Mouse (Mus musculus) stomach, embryonic 15.5 days (tissue): ENCODE data around the gene Cux1. TPM values are rescaled to one million over a fixed set of nuclear protein-coding genes. Genes with fewer than 3 reads are reported as not detected.
A peak's percentile ranks its signal among the peaks of the same experiment; 100 is the strongest.

Experiments
- ATAC-seq: fragments of 200-750 bp; cut with Nextera tagmentation; 2 replicates; pipeline ENCODE4 v1.8.0; 2017; ENCODE audit warnings: low read depth, moderate number of reproducible peaks, moderate TSS enrichment; ENCODE audit not compliant: insufficient read depth, low FRiP score
- H3K27ac ChIP-seq: fragments of 300-500 bp; sonication (generic); 2 replicates; pipeline ENCODE4 v1.5.1; 2015; ENCODE audit warnings: mild to moderate bottlenecking, inconsistent platforms
- H3K27me3 ChIP-seq: fragments of 300-500 bp; sonication (generic); replicated peaks from 2 replicates; pipeline ENCODE4 v1.6.1; 2015; ENCODE audit warnings: inconsistent platforms
- H3K36me3 ChIP-seq: fragments of 300-500 bp; sonication (generic); 2 replicates; pipeline ENCODE4 v1.6.1; 2015; ENCODE audit warnings: inconsistent platforms
- H3K4me1 ChIP-seq: fragments of 300-500 bp; sonication (generic); 2 replicates; pipeline ENCODE4 v1.6.1; 2015; ENCODE audit warnings: inconsistent platforms
- H3K4me2 ChIP-seq: fragments of 300-500 bp; sonication (generic); 2 replicates; pipeline ENCODE4 v1.6.1; 2015; ENCODE audit warnings: mild to moderate bottlenecking, inconsistent platforms
- H3K4me3 ChIP-seq: fragments of 300-500 bp; sonication (generic); replicated peaks from 2 replicates; pipeline ENCODE4 v1.5.1; 2015; ENCODE audit warnings: inconsistent platforms
- H3K9ac ChIP-seq: fragments of 300-500 bp; sonication (generic); 2 replicates; pipeline ENCODE4 v1.6.1; 2015; ENCODE audit warnings: inconsistent platforms
- H3K9me3 ChIP-seq: fragments of 300-500 bp; sonication (generic); 2 replicates; pipeline ENCODE4 v1.6.1; 2016; ENCODE audit warnings: inconsistent platforms
- WGBS: fragments of 180-500 bp; shearing (Covaris S2); methylation state at CpG from one replicate; pipeline ENCODE4 v1.1.7; 2015; 5-methylcytosine and 5-hydroxymethylcytosine counted together
- polyA plus RNA-seq: library from polyadenylated mRNA; unstranded; fragments of >200 nt; fragmentation: Nextera tagmentation; extraction: Ambion mirVana; gene quantifications from 2 replicates; pipeline ENCODE4 v1.2.1, GENCODE M21; 2015

Cux1 gene
- polyA plus RNA-seq, 1 experiment from 2014 or later, result 73.5 TPM

DNA sequence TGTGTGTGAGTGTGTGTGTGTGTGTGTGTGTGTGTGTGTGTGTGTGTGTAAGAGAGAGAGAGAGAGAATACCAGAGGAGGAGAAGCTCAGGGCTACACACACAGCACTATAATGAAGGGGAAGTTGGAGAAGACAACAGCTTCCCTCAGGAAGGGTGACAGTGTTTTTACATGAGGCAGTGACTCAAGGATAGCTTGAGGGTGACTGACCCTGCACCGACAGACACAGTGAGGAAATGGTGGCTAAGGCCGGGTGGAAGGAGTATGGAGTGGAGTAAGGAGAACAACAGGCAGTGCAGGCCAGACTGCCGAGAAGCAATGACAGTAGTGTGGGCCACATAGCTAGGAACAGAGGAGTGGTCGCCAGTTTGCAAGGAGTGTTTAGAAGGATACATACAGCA, 137.6 kb downstream of the Cux1 start:
- WGBS, result 68% methylated on average over 4 of the region's 4 CpGs
- Histone ChIP-seq H3K27ac (no peak overlapping the region), H3K36me3 (no peaks in the 10 kb centered on the region), H3K9ac (no peak overlapping the region), H3K4me3 (no peak overlapping the region), H3K4me1 (peaks cover 25% of the 10 kb centered on the region), H3K27me3 (no peaks in the 10 kb centered on the region), H3K9me3 (no peaks in the 10 kb centered on the region), H3K4me2 (no peak overlapping the region)
- ATAC-seq, result no peak

DNA sequence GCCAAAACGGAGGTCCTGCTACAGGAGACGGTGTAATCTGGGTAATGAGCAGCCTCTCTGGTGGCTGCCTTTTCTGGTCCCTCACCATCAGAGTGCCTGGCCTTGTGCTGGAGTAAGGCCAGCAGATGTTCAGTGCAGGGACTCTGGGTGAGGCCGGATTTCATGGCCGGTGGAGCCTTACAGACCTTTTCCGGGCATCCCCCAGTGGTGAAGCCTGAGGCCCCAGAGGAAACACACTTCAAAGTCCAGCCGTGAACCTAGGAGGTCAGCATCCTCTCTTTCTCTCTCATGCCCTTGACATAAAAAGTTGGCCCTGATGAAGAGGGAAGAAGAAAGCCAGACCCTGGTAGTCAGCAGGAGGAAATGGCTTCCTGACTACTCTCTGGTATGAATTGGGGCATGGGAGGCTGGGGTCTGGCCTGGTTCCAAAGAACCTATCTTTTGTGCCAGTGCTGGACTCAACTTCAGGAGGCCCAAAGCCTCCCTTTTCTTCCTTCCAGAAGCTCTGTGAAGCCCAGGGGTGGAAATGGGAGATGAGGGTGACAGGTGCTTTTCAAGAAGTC, 138.7 kb downstream of the Cux1 start:
- H3K9ac ChIP-seq, result no peak overlapping the region
- peaks cover 25% of the 10 kb centered on the region for H3K4me1 ChIP-seq
- no peaks in the 10 kb centered on the region for H3K36me3 ChIP-seq
- WGBS, result 32% methylated on average over 6 of the region's 6 CpGs
- no peaks in the 10 kb centered on the region for H3K27me3 ChIP-seq
- peak overlapping the region; percentile 55 for H3K27ac ChIP-seq
- ATAC-seq, result no peak
- no peaks in the 10 kb centered on the region for H3K9me3 ChIP-seq
- no peak overlapping the region for H3K4me3 ChIP-seq
- no peak overlapping the region for H3K4me2 ChIP-seq

DNA sequence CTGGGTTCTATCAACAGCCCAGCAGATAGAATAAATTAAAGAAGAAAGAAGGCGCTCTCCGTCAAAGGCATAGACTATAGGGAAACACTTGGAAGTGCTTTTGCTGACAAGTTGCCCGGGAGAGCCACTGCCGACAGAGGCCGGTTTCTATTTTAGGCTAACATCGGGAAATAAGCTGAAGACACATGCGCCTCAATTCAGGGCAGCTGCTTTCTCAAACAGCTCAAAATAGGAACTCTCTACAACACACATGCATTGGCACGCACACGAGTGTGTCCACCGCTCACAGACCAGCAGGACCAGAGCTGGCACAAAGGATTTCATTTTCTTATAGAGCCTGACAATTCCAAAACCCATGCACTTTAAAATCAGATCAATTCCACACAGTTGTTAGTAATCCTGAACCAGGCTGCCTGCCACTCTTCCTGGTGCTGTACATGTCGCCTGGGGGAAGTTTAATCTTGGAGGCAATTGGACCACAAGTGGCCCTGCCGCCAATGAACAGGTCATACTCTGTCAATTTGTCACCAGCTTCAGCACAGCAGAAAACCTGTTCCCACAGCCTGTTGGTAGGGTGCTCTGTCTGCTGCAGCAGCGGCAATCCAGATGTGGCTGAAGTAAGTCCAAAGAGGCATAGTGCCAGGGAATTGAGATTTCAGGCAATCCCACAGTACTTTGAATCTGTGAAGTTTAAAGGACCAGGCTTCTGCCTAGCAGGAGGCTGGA, 139.4 kb downstream of the Cux1 start:
- Histone ChIP-seq H3K27me3 (no peaks in the 10 kb centered on the region), H3K9ac (no peak overlapping the region), H3K27ac (peak overlapping the region; percentile 55), H3K4me2 (no peak overlapping the region), H3K36me3 (no peaks in the 10 kb centered on the region), H3K4me3 (no peak overlapping the region), H3K4me1 (peaks cover 25% of the 10 kb centered on the region), H3K9me3 (no peaks in the 10 kb centered on the region)
- WGBS, result 35% methylated on average over 13 of the region's 13 CpGs
- ATAC-seq, result no peak

DNA sequence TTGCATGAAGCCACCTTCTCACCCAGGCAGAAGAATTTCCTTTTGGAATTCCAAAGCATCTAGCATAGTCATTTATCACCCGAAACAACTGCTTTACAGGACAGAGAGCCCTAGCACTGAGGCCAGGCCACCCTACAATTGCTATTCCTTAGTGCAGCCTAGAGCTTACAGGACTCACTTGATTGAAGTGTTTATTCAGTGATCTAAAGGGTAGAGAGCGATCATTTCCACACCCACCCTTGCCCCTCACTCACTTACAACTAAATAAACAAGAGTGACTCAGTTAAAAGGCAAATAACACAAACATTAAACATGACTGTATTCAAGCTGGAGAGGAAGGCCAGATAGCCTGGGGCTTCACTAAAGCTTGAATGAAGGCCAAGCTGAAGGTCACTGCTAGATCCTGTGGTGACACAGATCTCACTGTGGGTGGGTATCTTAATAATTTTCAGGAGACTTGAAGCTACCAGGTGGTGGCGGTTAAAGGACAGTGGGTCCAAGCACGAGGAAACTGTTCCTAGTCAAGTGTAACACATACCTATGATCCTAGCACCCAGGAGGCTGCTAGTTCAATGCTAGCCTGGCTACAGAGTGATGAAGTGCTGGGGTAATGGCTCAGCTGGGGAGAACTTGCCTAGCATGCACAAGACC, 140.0 kb downstream of the Cux1 start:
- 33% methylated on average over 4 of the region's 4 CpGs for WGBS
- no peaks in the 10 kb centered on the region for H3K36me3 ChIP-seq
- no peak overlapping the region for H3K4me2 ChIP-seq
- no peaks in the 10 kb centered on the region for H3K9me3 ChIP-seq
- H3K4me1 ChIP-seq, result peaks cover 25% of the 10 kb centered on the region
- no peak overlapping the region for H3K9ac ChIP-seq
- ATAC-seq, result 0 out of 2 replicates have a peak, but pooled peaks have one; percentile 35
- H3K4me3 ChIP-seq, result no peak overlapping the region
- no peaks in the 10 kb centered on the region for H3K27me3 ChIP-seq
- peak overlapping the region; percentile 55; the same call in 1 of the 2 replicates for H3K27ac ChIP-seq

DNA sequence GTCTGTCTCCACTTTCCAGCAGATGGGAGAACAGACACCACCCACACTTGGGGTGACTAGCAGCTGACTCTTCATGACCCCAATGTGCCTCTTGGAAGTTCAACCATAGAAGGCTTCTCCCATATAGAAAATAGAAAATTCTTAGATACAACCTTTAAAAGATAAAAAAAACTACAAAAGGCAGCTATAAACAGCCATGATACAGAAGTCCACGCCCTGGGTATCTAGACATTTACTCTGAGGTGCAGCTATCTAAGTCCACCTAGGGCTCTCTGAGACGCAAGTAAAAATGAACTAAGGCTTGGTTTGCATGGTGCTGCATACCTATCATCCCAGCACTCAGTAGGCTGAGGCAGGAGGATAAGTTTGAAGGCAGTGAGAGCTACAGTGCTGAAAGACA, 144.3 kb downstream of the Cux1 start:
- no peaks in the 10 kb centered on the region for H3K27me3 ChIP-seq
- 88% methylated on average over 2 of the region's 2 CpGs for WGBS
- no peaks in the 10 kb centered on the region for H3K36me3 ChIP-seq
- ATAC-seq, result no peak
- H3K9ac ChIP-seq, result no peak overlapping the region
- peaks cover 16% of the 10 kb centered on the region for H3K4me1 ChIP-seq
- H3K27ac ChIP-seq, result no peak overlapping the region
- H3K4me3 ChIP-seq, result no peak overlapping the region
- H3K9me3 ChIP-seq, result no peaks in the 10 kb centered on the region
- H3K4me2 ChIP-seq, result no peak overlapping the region

DNA sequence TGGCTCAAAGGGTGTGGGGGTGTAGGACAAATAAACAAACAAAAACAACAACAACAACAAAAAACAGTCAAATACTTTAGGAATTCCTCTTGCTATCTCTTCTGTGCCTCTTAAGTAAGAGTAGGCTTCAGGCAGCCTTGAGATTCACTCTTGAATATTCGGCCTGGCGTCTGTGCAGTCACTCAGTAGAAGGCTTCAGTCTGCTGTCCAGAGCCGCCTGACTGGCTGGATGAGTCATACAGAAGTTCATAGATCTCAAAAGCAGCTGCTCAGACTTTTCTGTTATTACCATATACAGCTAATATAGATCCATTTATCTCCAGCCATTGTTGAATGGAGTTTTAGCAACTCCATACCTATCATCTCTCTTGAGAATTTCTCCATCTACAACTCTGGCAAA, 145.4 kb downstream of the Cux1 start:
- no peak for ATAC-seq
- Histone ChIP-seq H3K36me3 (no peaks in the 10 kb centered on the region), H3K27ac (no peak overlapping the region), H3K4me2 (no peak overlapping the region), H3K4me1 (peaks cover 5% of the 10 kb centered on the region), H3K4me3 (no peak overlapping the region), H3K9me3 (no peaks in the 10 kb centered on the region), H3K9ac (no peak overlapping the region), H3K27me3 (no peaks in the 10 kb centered on the region)
- WGBS, result 38% methylated on average over 3 of the region's 3 CpGs

DNA sequence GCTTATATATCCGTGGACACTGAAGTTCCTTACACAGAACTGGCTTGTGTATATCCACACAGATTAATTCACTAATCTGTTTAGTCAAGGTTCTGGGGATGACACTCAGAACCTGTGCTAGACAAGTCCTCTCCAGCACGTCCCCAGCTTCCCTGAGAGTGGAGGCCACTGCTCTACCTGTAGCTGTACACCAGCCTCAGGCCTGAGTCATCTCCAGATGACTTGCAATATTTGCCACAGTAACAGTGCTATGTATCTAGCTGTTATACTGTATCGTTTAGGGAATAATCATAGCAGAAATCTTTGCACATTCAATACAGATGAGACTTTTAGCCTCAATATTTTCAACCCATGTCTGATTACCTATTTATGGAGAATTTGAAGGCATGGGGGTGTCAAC, 146.0 kb downstream of the Cux1 start:
- Histone ChIP-seq H3K27ac (no peak overlapping the region), H3K9me3 (no peaks in the 10 kb centered on the region), H3K4me3 (no peak overlapping the region), H3K36me3 (no peaks in the 10 kb centered on the region), H3K9ac (no peak overlapping the region), H3K4me2 (no peak overlapping the region), H3K27me3 (no peaks in the 10 kb centered on the region), H3K4me1 (no peaks in the 10 kb centered on the region; the same call in 1 of the 2 replicates)
- WGBS, result 82% methylated on average over 3 of the region's 3 CpGs
- ATAC-seq, result no peak

DNA sequence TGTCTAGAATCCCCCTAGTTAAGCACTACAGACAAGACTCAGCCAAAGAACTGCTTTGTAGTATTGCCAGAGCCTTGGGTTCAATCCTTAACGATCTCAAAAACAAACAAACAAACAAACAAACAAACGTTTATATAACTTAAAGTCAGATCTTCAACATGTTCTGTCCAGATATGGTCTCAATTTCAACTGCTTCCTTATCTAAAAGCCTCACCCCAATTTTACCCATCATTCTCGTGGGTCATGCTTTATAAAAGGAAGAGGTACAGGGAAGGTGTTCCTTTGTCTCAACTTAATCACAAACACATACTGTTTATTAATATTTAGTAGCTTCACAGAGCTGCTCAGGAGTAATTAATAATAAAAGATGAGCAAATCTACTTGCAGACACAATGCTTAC, 146.9 kb downstream of the Cux1 start:
- Histone ChIP-seq H3K9ac (no peak overlapping the region), H3K27ac (no peak overlapping the region), H3K9me3 (no peaks in the 10 kb centered on the region), H3K36me3 (no peaks in the 10 kb centered on the region), H3K4me1 (no peaks in the 10 kb centered on the region; the same call in 1 of the 2 replicates), H3K4me2 (no peak overlapping the region), H3K27me3 (no peaks in the 10 kb centered on the region), H3K4me3 (no peak overlapping the region)
- WGBS, result 66% methylated on average over 3 of the region's 3 CpGs
- no peak for ATAC-seq

DNA sequence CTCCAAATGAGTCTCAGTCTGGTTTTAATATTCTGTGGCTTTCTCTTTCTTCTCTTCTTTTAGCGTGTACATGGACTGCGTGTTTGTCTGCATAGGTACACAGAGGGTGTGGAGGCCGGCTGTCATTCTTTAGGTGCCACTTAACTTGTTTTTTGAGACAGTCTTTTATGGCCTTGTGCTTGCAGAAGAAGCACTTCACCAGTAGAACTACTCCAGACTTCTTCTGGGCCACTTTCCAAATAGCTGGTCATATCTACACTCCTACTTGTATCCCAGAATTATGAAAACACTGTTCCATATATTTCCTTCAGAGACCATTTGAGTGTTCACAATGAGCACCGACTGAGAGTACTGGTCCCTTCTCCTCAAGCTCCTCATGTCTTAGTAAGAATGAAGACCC, 149.4 kb downstream of the Cux1 start:
- Histone ChIP-seq H3K36me3 (no peaks in the 10 kb centered on the region), H3K4me2 (no peak overlapping the region), H3K9me3 (no peaks in the 10 kb centered on the region), H3K4me1 (peaks cover 3% of the 10 kb centered on the region), H3K4me3 (no peak overlapping the region), H3K27me3 (no peaks in the 10 kb centered on the region), H3K9ac (no peak overlapping the region), H3K27ac (no peak overlapping the region)
- ATAC-seq, result no peak
- 76% methylated on average over 4 of the region's 4 CpGs for WGBS

DNA sequence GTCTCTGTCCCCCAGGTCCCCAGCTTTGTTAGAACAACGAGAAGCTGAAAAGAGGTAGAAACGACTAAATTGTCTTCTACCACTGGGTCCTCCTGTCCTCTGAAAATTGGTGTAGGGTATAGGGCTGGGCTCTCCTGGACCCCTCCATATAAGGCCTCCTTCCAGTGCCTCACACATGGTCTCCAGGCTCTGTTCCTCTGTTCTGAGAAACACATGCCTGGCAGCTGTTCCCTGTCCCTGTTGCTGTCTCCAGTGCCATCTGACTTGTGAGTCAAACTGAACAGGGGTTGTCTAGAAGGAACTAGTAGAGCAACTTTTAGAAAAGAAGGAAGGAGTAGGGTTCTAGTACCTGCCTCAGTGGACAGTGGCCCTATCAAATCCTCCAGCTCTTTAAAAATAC, 152.8 kb downstream of the Cux1 start:
- Histone ChIP-seq H3K4me3 (no peak overlapping the region), H3K9me3 (no peaks in the 10 kb centered on the region), H3K27me3 (no peaks in the 10 kb centered on the region), H3K4me1 (peaks cover 3% of the 10 kb centered on the region), H3K27ac (no peak overlapping the region), H3K36me3 (no peaks in the 10 kb centered on the region), H3K9ac (no peak overlapping the region), H3K4me2 (no peak overlapping the region)
- 72% methylated on average over 2 of the region's 2 CpGs for WGBS
- ATAC-seq, result no peak

DNA sequence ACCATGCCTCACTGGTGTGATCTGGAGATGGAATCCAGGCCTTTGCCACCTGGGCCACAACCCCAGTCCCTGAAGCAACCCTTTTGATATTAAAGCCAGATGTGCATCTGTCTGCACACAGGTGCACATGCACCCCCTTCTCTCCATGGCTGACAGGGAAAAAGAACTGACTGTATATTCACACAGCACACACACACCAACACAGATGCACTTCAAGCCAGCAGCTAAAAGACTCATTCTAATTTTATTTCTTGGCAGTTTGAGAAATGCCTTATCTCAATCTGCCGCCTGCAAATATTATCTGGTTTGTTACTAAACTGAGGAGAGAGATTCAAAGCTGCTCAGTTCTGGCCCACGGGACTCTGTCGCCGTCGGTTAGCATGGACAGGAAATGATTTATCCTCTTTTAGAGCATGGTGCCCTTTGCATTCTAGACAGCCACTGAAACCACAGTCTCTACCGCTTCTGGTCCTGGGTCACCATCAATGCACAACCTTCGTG, 156.6 kb downstream of the Cux1 start:
- no peak for ATAC-seq
- no peaks in the 10 kb centered on the region for H3K27me3 ChIP-seq
- H3K4me2 ChIP-seq, result no peak overlapping the region
- H3K36me3 ChIP-seq, result peaks cover 10% of the 10 kb centered on the region; the same call in 1 of the 2 replicates
- no peak overlapping the region for H3K4me3 ChIP-seq
- no peaks in the 10 kb centered on the region for H3K9me3 ChIP-seq
- no peak overlapping the region for H3K9ac ChIP-seq
- WGBS, result 40% methylated on average over 7 of the region's 7 CpGs
- H3K27ac ChIP-seq, result no peak overlapping the region
- H3K4me1 ChIP-seq, result peaks cover 3% of the 10 kb centered on the region; the same call in 1 of the 2 replicates

DNA sequence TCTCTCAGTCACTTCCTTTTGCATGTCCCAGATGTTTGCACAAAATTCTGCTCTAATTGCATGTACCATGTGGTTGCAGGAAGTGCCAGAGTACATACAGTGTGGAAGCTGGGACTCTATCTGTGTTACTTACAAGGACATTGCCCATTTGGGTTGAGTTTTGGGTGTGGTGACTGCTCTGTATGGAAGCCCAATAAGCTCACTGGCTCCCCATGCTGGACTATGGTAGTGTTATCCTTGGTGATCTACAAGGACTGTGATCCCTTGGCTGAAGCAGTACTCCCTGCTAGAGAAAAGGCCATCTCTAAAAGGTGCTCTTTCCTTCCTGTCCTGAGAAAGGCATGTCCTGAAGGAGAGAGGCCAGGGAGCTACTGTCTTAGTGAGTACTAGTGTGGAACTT, 160.9 kb downstream of the Cux1 start:
- Histone ChIP-seq H3K36me3 (peaks cover 10% of the 10 kb centered on the region; the same call in 1 of the 2 replicates), H3K9me3 (no peaks in the 10 kb centered on the region), H3K27ac (no peak overlapping the region), H3K27me3 (no peaks in the 10 kb centered on the region), H3K4me1 (peaks cover 16% of the 10 kb centered on the region), H3K4me2 (no peak overlapping the region), H3K4me3 (no peak overlapping the region), H3K9ac (no peak overlapping the region)
- no peak for ATAC-seq
